Mouse (Mus musculus): ENCODE results near the gene C1qbp.

- no peak for TF ChIP-seq CTCF (IDR thresholded peaks at IDR 0.05; ENCODE audit: insufficient read depth, low read length)
- TF ChIP-seq POLR2A (IDR thresholded peaks at IDR 0.05; ENCODE audit: borderline replicate concordance, extremely low read depth, low read depth, low read length), result no peak
These were observed 21.9 kb downstream of the C1qbp start for GRCm38 (mm10) chr11:70960786-70961554.
